Mouse (Mus musculus) splenic B cell, adult 2 months (primary cell): ENCODE results near the gene Arel1.

Experiments
- DNase-seq: peaks from one replicate; pipeline ENCODE4 v3.0.0-alpha.2; 2011; ENCODE audit warnings: low read depth, low spot score
- H3K27me3 ChIP-seq: 2 replicates; pipeline ENCODE4 v1.6.1; 2012; ENCODE audit warnings: mild to moderate bottlenecking, low read length, moderate library complexity, mixed read lengths; ENCODE audit not compliant: control insufficient read depth, poor library complexity, insufficient read depth, severe bottlenecking
- H3K36me3 ChIP-seq: 2 replicates; pipeline ENCODE4 v1.6.1; 2012; ENCODE audit warnings: mild to moderate bottlenecking, low read length, moderate library complexity, mixed read lengths; ENCODE audit not compliant: control insufficient read depth, poor library complexity, insufficient read depth, severe bottlenecking

Gene Arel1

GRCm38 (mm10) chr12:84904399-84904798 is 66.3 kb downstream of the Arel1 start:
- H3K27me3 ChIP-seq: no peaks in the 10 kb centered on the region
- no peaks in the 10 kb centered on the region for H3K36me3 ChIP-seq
- no peak for DNase-seq

GRCm38 (mm10) chr12:84900317-84900716 is 70.4 kb downstream of the Arel1 start:
- H3K36me3 ChIP-seq: no peaks in the 10 kb centered on the region

GRCm38 (mm10) chr12:84897322-84897721 is 73.4 kb downstream of the Arel1 start:
- DNase-seq: no peak
- no peaks in the 10 kb centered on the region for H3K27me3 ChIP-seq
- H3K36me3 ChIP-seq: no peaks in the 10 kb centered on the region

More at GRCm38 (mm10) chr12:84900317-84900716, 70.4 kb downstream of the Arel1 start:
- no peak for DNase-seq
- H3K27me3 ChIP-seq: no peaks in the 10 kb centered on the region

GRCm38 (mm10) chr12:84896235-84896634 is 74.5 kb downstream of the Arel1 start:
- no peak for DNase-seq

GRCm38 (mm10) chr12:84893648-84894628 is 76.8 kb downstream of the Arel1 start:
- no peaks in the 10 kb centered on the region for H3K36me3 ChIP-seq
- no peak for DNase-seq
- H3K27me3 ChIP-seq: no peaks in the 10 kb centered on the region

More at GRCm38 (mm10) chr12:84896235-84896634, 74.5 kb downstream of the Arel1 start:
- Histone ChIP-seq H3K27me3 (no peaks in the 10 kb centered on the region), H3K36me3 (no peaks in the 10 kb centered on the region)

- DNase-seq: no peak
- Histone ChIP-seq H3K36me3 (no peaks in the 10 kb centered on the region), H3K27me3 (no peaks in the 10 kb centered on the region)
Observed at GRCm38 (mm10) chr12:84890289-84890688, 80.4 kb downstream of the Arel1 start.

- DNase-seq: no peak
- Histone ChIP-seq H3K36me3 (no peaks in the 10 kb centered on the region), H3K27me3 (no peaks in the 10 kb centered on the region)
Observed at GRCm38 (mm10) chr12:84885107-84885876, 85.4 kb downstream of the Arel1 start.

GRCm38 (mm10) chr12:84884423-84885076 is 86.2 kb downstream of the Arel1 start:
- H3K36me3 ChIP-seq: no peaks in the 10 kb centered on the region
- no peaks in the 10 kb centered on the region for H3K27me3 ChIP-seq
- no peak for DNase-seq

GRCm38 (mm10) chr12:84882796-84883195 is 87.9 kb downstream of the Arel1 start:
- peak; percentile 5 for DNase-seq
- Histone ChIP-seq H3K27me3 (no peaks in the 10 kb centered on the region), H3K36me3 (no peaks in the 10 kb centered on the region)

GRCm38 (mm10) chr12:84880091-84880490 is 90.6 kb downstream of the Arel1 start:
- Histone ChIP-seq H3K36me3 (no peaks in the 10 kb centered on the region), H3K27me3 (no peaks in the 10 kb centered on the region; the same call in 1 of the 2 replicates)
- no peak for DNase-seq

GRCm38 (mm10) chr12:84876481-84877121 is 94.1 kb downstream of the Arel1 start, which contains the start of gene Ltbp2:
Ltbp2 (minus strand) TSS chr12:84876532.
- H3K36me3 ChIP-seq: no peaks in the 10 kb centered on the region
- no peaks in the 10 kb centered on the region; the same call in 1 of the 2 replicates for H3K27me3 ChIP-seq
- peak; percentile 82 for DNase-seq

- H3K36me3 ChIP-seq: no peaks in the 10 kb centered on the region
- peak; percentile 5 for DNase-seq
- H3K27me3 ChIP-seq: no peaks in the 10 kb centered on the region; the same call in 1 of the 2 replicates
Observed at GRCm38 (mm10) chr12:84875761-84876480, 94.8 kb downstream of the Arel1 start.

GRCm38 (mm10) chr12:84873434-84873833 is 97.3 kb downstream of the Arel1 start:
- Histone ChIP-seq H3K36me3 (no peaks in the 10 kb centered on the region), H3K27me3 (no peaks in the 10 kb centered on the region; the same call in 1 of the 2 replicates)
- peak; percentile 60 for DNase-seq
